Mouse (Mus musculus) heart, postnatal 14 days (tissue): Measurements from ENCODE around the gene Clec12b. TPM values are rescaled to one million over a fixed set of nuclear protein-coding genes. Genes with fewer than 3 reads are reported as not detected.

Experiments used
- total RNA-seq, 2 experiments: library from RNA; stranded (reverse); gene quantifications; 2 replicates each; pipeline ENCODE4 v1.2.3; 2021

Clec12b gene
- total RNA-seq, 2 experiments from 2014 or later, result 0.17 to 0.22 TPM

Other genes with a start within 250 kb of the Clec12b start
- 10 to 100 TPM; 43.5 to 46.0 TPM for gene Clec2d, start 205.3 kb downstream of the Clec12b start, total RNA-seq
- gene Cd69, start 110.4 kb downstream of the Clec12b start, total RNA-seq, result 1 to 10 TPM in 1 of 2 experiments, under 1 TPM in 1; 0.22 to 1.4 TPM
- gene 4922502D21Rik, start 54.1 kb downstream of the Clec12b start, total RNA-seq, result not detected
- under 1 TPM; 0.73 to 0.74 TPM for gene Clec12a, start 43.2 kb downstream of the Clec12b start, total RNA-seq
- gene Clec1b, start 11.4 kb upstream of the Clec12b start, total RNA-seq, result under 1 TPM; 0.33 to 1.00 TPM
- under 1 TPM in 1 of 2 experiments, not detected in 1; 0.20 TPM for gene Clec9a, start 23.0 kb upstream of the Clec12b start, total RNA-seq
- gene Clec1a, start 66.1 kb upstream of the Clec12b start, total RNA-seq, result 10 to 100 TPM; 15.3 to 15.9 TPM
- gene Olr1, start 121.3 kb upstream of the Clec12b start, total RNA-seq, result under 1 TPM in 1 of 2 experiments, not detected in 1; 0.12 TPM
- not detected for gene Tmem52b, start 126.7 kb upstream of the Clec12b start, total RNA-seq
- gene Gabarapl1, start 147.3 kb upstream of the Clec12b start, total RNA-seq, result 10 to 100 TPM; 79.8 to 85.9 TPM
- gene Klre1, start 192.0 kb upstream of the Clec12b start, total RNA-seq, result not detected
- gene Klrd1, start 205.9 kb upstream of the Clec12b start, total RNA-seq, result not detected
- not detected for gene Klrk1, start 238.0 kb upstream of the Clec12b start, total RNA-seq